Mouse (Mus musculus) mature B cell (primary cell): Measurements from ENCODE around the gene Fzd7.

ENCODE experiments used
- in situ Hi-C: fragments of 300-500 bp; cut with MboI; formaldehyde crosslinking; loops from 2 replicates; pipeline ENCODE4 v1.14.3; 2019

Fzd7 gene

GRCm38 (mm10) chr1:59472368-59473180, 9.7 kb upstream of the Fzd7 start:
- in situ Hi-C loops = no loop called here

- in situ Hi-C loops = no loop called here
These were observed 9.1 kb upstream of the Fzd7 start for GRCm38 (mm10) chr1:59473181-59473555.

GRCm38 (mm10) chr1:59475618-59476017, 6.6 kb upstream of the Fzd7 start:
- in situ Hi-C loops = no loop called here

DNA sequence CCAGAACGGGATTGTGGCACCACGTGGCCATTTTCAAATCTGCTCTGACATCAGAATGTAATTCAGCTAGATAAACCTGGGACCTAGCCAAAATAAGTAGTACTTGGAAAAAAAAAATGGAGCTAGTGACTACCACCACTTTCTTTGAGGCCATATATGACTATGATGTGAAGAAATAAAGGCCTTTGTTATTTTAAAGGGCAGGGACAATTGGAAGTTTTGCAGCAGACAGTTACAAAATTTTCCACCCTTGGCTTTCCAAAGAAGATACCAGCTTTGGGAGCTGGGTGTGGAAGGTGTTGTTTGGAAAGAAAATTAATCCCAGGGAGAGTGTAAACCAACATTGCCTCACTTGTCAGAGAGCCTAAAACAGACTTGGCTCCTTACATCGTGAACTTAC, 3.3 kb upstream of the Fzd7 start:
- in situ Hi-C loops = no loop called here

GRCm38 (mm10) chr1:59480821-59481455, 1.3 kb upstream of the Fzd7 start:
- in situ Hi-C loops = no loop called here

DNA sequence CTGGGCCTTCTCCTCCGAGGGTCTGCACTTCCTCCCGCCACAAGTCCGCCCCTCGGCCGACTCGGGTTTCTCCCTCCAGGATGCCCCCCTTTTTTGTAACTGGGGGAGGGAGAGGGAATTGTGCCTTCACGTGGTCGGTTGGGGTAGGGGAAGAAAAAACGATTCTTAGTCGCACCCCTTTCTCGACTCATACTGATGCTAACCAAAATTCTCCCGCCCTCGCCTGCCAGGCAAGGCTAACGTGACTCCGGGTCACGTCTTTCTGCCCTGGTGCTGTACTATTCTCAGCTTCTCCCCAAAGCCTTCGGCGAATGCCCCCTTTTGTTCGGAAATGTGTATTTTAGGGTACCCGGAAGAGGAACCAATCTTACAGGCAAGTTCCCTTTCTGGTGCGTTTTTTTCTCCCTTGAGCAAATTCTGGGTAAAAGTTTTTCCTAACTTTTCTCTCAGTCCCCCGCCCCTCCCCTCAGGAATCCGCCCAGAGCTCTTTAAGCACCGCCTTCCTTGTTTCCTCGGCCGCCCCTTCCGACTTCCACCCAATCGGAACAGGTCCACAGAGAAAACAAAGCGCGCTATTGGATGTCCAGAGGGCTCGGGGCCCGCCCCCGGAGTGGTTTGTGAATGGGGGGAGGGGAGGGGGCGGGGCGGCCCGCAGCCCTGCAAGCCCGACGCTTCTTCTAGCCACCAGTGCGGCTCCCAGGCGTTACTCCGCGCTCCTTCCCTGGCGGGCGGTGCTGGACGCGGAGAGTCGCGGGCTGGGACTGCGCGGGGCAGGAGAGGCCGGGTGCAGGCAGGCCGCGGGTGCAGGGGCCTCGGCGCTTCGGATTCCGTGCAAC, 550 bp upstream of the Fzd7 start:
- in situ Hi-C loops = no loop called here

- in situ Hi-C loops = no loop called here
These were observed 684 bp downstream of the Fzd7 start for GRCm38 (mm10) chr1:59482696-59483520.

GRCm38 (mm10) chr1:59483521-59484245, 1.5 kb downstream of the Fzd7 start:
- in situ Hi-C loops = no loop called here

- in situ Hi-C loops = no loop called here
These were observed 2.1 kb downstream of the Fzd7 start for GRCm38 (mm10) chr1:59484314-59484713.

DNA sequence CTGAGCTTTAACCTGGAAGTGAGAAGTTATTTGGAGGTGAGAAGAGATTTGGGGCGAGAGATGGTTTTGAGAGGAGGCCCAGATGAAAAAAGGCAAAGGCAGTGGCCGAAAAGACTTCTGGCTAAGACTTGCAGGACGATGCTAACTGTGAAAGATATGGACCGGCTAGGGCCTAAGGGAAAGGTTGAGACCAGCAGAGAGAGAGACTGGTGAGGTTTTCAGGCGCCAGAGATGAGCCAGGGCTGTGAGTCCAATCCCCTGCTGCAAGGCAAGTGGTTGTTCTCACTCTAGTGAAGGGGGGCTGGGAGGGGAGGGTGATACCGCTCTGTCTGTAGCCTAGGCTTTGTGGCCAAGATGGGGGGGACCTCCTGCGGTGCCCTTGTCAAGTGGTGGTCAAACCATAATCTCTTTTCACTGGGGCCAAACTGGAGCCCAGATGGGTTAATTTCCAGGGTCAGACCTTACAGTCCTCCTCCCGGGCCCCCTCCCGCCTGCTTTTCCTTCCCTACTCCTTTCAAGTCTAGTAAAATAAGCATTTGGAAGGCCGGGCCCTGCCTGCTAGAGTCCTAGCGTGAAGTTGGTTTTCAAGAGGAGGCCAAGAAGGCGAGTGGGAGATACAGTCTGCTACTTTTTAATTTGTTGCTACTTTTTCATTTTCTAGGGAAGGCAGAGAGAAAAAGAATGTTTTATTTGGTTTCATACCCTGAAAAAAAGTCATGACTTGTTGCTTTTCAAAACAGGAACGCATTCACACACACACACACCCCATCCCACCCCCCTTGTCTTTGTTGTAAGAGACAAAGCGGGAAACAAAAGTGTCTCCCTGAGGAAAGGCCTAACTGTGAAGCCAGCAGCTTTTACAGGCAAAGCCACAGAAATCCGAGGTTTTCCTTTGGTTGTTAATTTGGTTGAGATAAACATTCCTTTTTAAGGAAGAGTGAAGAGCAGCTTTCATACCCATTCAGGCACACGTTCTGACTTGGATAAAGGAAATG, 2.9 kb downstream of the Fzd7 start:
- in situ Hi-C loops = no loop called here

DNA sequence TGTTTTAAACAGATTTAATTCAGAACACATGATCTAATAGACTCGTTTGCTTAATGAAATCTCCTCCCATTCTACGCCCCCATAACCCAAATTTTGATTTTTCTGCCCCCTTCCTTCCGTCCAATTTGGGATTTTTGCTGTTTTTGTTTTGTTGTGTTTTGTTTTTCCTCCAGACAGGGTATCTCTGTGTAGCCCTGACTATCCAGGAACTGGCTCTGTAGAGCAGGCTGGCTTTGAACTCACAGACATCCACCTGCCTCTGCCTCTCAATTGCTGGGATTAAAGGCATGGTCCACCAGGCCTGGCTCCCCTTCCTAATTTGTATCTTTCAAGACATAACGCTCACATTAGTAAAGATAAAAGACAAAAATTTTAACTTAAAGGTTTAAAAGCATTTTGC, 3.6 kb downstream of the Fzd7 start:
- in situ Hi-C loops = no loop called here

DNA sequence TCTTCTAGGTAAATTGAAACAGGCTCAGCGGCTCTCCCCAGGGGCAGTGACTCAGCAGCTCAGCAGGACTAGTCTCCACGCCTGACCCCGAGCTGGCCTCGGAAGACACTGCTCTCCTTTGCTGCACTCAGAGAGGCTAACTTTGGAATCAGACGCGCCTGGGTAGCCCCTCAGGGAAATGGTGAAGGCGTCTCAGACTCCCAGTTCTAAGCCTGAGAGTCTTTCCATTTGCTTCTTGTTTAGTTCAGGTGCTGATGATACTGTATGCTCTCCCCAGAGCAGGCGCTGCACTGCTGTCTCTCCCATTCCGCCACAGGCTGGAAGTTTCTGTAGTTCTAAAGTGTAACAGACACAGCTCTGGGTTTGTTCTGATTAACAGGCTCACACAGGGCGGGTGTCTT, 5.4 kb downstream of the Fzd7 start:
- in situ Hi-C loops = no loop called here

DNA sequence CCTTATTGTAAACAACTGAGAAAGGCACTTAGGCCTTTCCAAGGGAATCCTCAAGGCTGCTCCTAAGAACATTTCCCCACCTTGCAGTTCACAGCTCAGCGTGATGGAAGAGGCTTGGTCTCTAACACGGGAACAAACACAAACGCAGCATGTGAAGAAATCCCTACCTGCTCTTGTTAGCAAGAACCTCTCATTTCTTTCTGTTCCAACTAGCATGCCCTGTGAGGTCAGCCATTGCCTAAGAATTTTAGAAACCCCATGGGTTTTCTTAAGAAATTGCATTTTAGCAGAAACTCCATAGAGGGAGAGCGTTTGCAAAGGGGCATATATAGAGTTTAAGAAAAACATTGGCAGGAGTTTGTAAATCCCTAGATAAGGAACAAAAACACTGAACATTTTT, 6.3 kb downstream of the Fzd7 start:
- in situ Hi-C loops = no loop called here

DNA sequence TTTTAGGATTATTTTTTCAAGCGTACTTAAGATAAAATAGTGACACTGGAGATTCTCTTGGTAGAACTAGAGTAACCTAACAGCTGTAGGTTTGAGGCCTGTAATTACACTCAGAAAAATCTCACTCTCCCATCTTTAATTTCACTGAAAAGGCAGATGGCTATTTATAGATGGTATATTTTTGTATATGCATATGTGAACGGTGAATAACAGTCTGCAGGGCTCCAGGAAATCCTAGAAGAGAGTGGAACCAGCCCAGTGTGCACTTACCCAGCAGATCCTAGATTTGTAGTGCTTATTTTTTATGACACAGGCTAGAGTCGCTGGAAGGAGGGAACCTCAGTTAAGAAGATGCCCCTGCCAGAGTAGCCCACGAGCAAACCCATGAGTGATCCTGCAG, 6.8 kb downstream of the Fzd7 start:
- in situ Hi-C loops = no loop called here

DNA sequence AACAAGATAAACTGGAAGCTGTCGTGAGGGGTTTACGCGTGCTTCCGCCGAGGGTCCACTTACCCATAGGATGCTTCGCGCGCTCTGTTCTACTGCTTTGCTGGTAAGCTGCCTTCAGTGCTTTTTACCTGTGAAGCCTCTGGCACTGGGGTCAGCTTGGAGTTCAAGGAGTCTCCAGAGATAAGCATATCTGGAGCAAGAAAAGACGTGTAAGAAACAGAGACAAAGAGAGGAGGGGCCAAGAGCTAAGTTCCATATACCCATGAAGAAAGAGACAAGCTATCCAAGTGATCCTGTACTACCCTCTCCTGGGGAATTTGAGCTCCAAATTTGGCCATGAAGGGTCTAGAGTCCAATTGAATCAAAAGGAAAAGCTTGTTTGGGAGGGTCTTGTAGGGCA, 9.3 kb downstream of the Fzd7 start:
- in situ Hi-C loops = no loop called here

DNA sequence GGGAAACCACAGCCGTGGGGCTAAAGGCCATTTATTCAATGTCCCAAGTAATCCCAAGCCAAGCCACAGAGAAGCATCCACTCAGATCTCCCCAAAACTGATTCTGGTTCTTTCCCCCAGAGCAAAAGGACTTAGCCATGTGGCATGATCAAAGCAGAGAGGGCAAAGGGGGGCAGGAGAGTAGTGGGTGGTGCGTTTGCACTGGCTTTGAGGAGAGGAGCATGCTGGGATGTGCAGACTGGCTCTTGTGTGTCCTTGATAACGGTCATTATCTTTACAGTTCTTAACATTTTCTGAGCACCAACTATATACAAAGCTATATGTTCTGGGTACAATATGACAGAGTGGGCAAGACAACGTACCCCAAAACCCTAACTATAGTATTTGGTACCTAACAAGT, 10.2 kb downstream of the Fzd7 start:
- in situ Hi-C loops = no loop called here

- in situ Hi-C loops = no loop called here
These were observed 13.7 kb downstream of the Fzd7 start for GRCm38 (mm10) chr1:59495970-59496369.

DNA sequence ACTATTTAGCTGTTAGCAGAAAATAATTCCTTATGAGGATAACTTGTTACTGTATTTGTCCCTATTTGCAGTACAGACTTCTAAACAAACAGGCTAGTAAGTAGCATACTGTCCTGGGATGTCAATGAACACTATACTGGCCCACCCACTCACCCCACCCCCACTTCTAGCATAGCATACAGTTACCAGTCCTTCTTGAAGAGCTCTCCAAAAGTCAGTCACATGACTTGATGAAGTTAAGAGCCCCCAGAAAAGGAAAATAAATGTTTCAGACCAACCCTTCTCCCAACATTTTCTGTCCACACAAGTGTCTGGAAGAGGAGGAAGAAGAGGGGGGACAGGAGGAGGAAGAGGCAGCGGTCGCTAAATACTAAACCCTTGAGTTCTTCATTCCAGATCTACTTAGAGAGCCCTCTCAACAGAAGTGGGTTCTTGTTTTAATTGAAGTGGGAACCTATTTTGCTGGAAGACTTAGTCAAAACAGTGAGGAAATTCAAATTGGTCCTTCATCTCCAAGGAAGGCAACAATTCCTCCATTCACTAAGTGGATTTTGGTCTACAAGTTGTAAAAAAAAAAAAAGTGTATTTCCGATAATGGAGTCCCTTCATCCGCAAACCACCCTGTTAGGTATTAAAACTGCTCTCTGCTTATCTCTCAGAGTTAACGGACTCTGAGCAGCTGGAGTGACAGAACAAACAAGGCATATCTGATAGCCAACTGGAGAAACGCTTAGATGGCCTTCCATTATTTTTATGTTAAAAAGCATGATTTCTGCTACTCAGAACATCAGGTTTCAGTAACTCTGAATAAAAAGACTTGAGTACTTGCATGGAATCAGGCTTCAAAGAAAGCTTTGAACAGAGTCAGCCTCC, 15.8 kb downstream of the Fzd7 start:
- in situ Hi-C loops = no loop called here

DNA sequence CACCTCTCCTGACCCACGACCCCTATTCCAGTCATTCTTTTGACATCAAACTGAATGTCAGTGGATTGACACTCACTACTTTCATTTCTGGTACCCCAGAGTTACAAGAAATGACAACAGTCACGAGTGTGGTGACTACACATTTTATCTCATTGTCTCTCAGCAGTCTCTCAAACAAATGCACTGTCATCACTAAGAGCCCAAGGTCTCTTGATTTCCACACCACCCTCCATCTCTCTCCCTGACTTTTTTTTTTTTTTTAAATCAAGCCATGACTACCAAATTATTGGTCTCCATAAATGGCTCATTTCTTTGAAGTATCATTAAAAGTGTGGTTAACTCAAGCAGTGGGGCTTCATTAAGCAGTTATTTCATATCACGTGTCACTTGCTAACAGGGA, 17.1 kb downstream of the Fzd7 start:
- in situ Hi-C loops = no loop called here
